31 mouse cellular contexts compared by ENCODE assay signal in the genomic region with DNA sequence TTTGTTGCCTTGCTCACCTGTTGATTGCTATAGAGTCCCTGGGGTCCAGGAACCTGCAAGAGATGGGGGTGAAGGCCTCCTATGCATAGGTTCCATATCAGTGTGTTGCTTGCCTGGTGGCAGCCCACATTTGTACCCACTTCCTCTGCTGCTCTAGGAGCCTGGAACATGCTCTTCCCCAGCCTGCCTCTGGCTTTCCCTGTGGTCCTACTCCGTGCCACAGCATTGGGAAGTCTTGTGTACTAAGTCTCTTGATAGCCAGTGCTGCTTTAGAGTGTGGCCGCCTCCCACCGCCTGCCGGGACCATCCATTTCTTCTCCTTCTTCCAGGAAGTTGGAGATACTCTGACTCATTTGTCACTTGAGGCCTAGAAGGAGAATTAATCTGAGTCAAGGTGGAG. TPM values are rescaled to one million over a fixed set of nuclear protein-coding genes. Genes with fewer than 3 reads are reported as not detected.
A peak's percentile ranks its signal among the peaks of the same experiment; 100 is the strongest.
DNase-seq lines count a peak whose midpoint lies in the region; ATAC-seq and TF ChIP-seq lines count a peak whose summit lies in the region.
"Had no signal": no experiment of that assay in that cellular context is flagged by ENCODE, and none has a peak within 500 bp of the region (broad histone marks: within the 10 kb centered on the region; RNA-seq: fewer than 3 reads in every experiment).

No protein-coding gene starts in this region.

- peak overlapping the region; percentile 46 for H3K4me2 ChIP-seq in heart, embryonic 13.5 days
- peak overlapping the region; percentile 67 for H3K4me2 ChIP-seq in liver, embryonic 13.5 days
- H3K4me2 ChIP-seq in stomach, postnatal 0 days (replicated peaks; ENCODE audit: low read depth): no peak overlapping the region
- H3K4me2 ChIP-seq in midbrain, postnatal 0 days (ENCODE audit: low read depth, low read length, poor library complexity, severe bottlenecking): no peak overlapping the region
- H3K4me2 ChIP-seq: embryonic facial prominence, embryonic 15.5 days; heart, embryonic 15.5 days; hindbrain, embryonic 12.5 days; limb, embryonic 12.5 days; lung, embryonic 14.5 days; midbrain, embryonic 11.5 days; neural tube, embryonic 12.5 days had no signal

- TF ChIP-seq EP300 in MEL (IDR thresholded peaks at IDR 0.05; ENCODE audit: low read depth in 1 of 2, low read length in 2 of 2): no peak
- no peak for TF ChIP-seq EP300 in stomach, postnatal 0 days (optimal IDR thresholded peaks at IDR 0.05)

- no peak overlapping the region for H3K27ac ChIP-seq in heart, embryonic 13.5 days (replicated peaks)
- peak overlapping the region; percentile 31 for H3K27ac ChIP-seq in MEL (ENCODE audit: control insufficient read depth, low read depth, low read length)
- peak overlapping the region; percentile 92 for H3K27ac ChIP-seq in liver, embryonic 13.5 days
- peak overlapping the region; percentile 13; the same call in 1 of the 2 replicates for H3K27ac ChIP-seq in stomach, postnatal 0 days (replicated peaks)
- no peak overlapping the region for H3K27ac ChIP-seq in layer of hippocampus, adult 2 months
- H3K27ac ChIP-seq in midbrain, postnatal 0 days (ENCODE audit: low read depth, low read length): no peak overlapping the region
- H3K27ac ChIP-seq: embryonic facial prominence, embryonic 10.5 days; embryonic facial prominence, embryonic 15.5 days; heart, embryonic 15.5 days; limb, embryonic 12.5 days; neural tube, embryonic 12.5 days had no signal

- peaks cover 77% of the 10 kb centered on the region for H3K4me1 ChIP-seq in heart, embryonic 13.5 days
- H3K4me1 ChIP-seq in MEL (ENCODE audit: control insufficient read depth in 1 of 2, insufficient read depth in 2 of 2, low read length in 2 of 2): peaks cover 12 to 38% of the 10 kb centered on the region in 2 experiments
- H3K4me1 ChIP-seq in liver, embryonic 13.5 days (replicated peaks): peaks cover 88% of the 10 kb centered on the region
- H3K4me1 ChIP-seq in stomach, postnatal 0 days (replicated peaks; ENCODE audit: control insufficient read depth, insufficient read depth): no peaks in the 10 kb centered on the region
- H3K4me1 ChIP-seq in midbrain, postnatal 0 days (ENCODE audit: insufficient read depth, low read length): peaks cover 2% of the 10 kb centered on the region; the same call in 1 of the 2 replicates

- WGBS in heart, embryonic 13.5 days: 76% methylated on average over 4 of the region's 4 CpGs
- WGBS in liver, embryonic 13.5 days (ENCODE audit: insufficient replicate concordance): 76% methylated on average over 4 of the region's 4 CpGs
- WGBS in stomach, postnatal 0 days: 69% methylated on average over 4 of the region's 4 CpGs
- 97% methylated on average over 4 of the region's 4 CpGs for WGBS in midbrain, postnatal 0 days

- H3K9ac ChIP-seq in heart, embryonic 13.5 days: peak overlapping the region; percentile 15; the same call in 1 of the 2 replicates
- no peak overlapping the region for H3K9ac ChIP-seq in MEL (ENCODE audit: control insufficient read depth, low read depth, low read length, poor library complexity, severe bottlenecking)
- H3K9ac ChIP-seq in liver, embryonic 13.5 days: peak overlapping the region; percentile 62; the same call in 1 of the 2 replicates
- no peak overlapping the region for H3K9ac ChIP-seq in stomach, postnatal 0 days (ENCODE audit: low read length)
- no peak overlapping the region for H3K9ac ChIP-seq in midbrain, postnatal 0 days (replicated peaks; ENCODE audit: low read length, poor library complexity, severe bottlenecking)
- H3K9ac ChIP-seq: embryonic facial prominence, embryonic 15.5 days; heart, embryonic 15.5 days; hindbrain, embryonic 12.5 days; limb, embryonic 12.5 days; lung, embryonic 14.5 days; neural tube, embryonic 12.5 days had no signal

- DNase-seq in heart, adult 9 months (ENCODE audit: low spot score in 2 of 2): no peak
- DNase-seq in MEL (ENCODE audit: low read depth, low spot score): peak; percentile 35
- no peak for DNase-seq in liver, embryonic 13.5 days
- no peak for DNase-seq in stomach, postnatal 0 days (ENCODE audit: low spot score)
- no peak for DNase-seq in layer of hippocampus, adult 2 months (ENCODE audit: low spot score in 2 of 2)
- DNase-seq in midbrain, postnatal 0 days (ENCODE audit: low spot score): no peak
- DNase-seq: adrenal gland, adult 2 months; adrenal gland, postnatal 36 days; cerebellum, adult 18-20 months; cerebellum, postnatal 10 days; gastrocnemius, postnatal 14 days; kidney, adult 11 months; kidney, postnatal 14 days; lung, embryonic 14.5 days; lung, postnatal 14 days; right cerebral cortex, postnatal 4 days; thymus, adult 2 months; thymus, postnatal 36 days had no signal

- H3K4me3 ChIP-seq in heart, embryonic 13.5 days: peak overlapping the region; percentile 20; the same call in 1 of the 2 replicates
- H3K4me3 ChIP-seq in MEL (ENCODE audit: control insufficient read depth in 1 of 2, insufficient read depth in 1 of 2, low read depth in 2 of 2, low read length in 2 of 2): no peak overlapping the region
- H3K4me3 ChIP-seq in liver, embryonic 13.5 days (replicated peaks): peak overlapping the region; percentile 46
- H3K4me3 ChIP-seq in stomach, postnatal 0 days (ENCODE audit: low read depth, low read length): no peak overlapping the region
- H3K4me3 ChIP-seq in layer of hippocampus, adult 2 months: no peak overlapping the region
- no peak overlapping the region for H3K4me3 ChIP-seq in midbrain, postnatal 0 days (ENCODE audit: low read depth, low read length)
- H3K4me3 ChIP-seq: embryonic facial prominence, embryonic 10.5 days; embryonic facial prominence, embryonic 15.5 days; heart, embryonic 15.5 days; hindbrain, embryonic 12.5 days; limb, embryonic 12.5 days; myocyte; neural tube, embryonic 12.5 days had no signal

- no peak for ATAC-seq in heart, embryonic 13.5 days (ENCODE audit: extremely low read depth, insufficient number of reproducible peaks, low FRiP score, low TSS enrichment)
- no peak for ATAC-seq in liver, embryonic 13.5 days (ENCODE audit: low read depth)
- no peak for ATAC-seq in stomach, postnatal 0 days (ENCODE audit: low FRiP score, low TSS enrichment)
- ATAC-seq in midbrain, postnatal 0 days (ENCODE audit: low FRiP score): no peak
- ATAC-seq: activated CD4-positive, CD25-positive, alpha-beta regulatory T cell, adult 4 months; CD4-positive, CD25-positive, alpha-beta regulatory T cell, adult 4 months; forebrain, embryonic 14.5 days; midbrain, embryonic 16.5 days had no signal

- peaks cover 11% of the 10 kb centered on the region; the same call in 1 of the 2 replicates for H3K79me2 ChIP-seq in MEL (ENCODE audit: control insufficient read depth, insufficient read depth, low read length, poor library complexity)

- no peak for TF ChIP-seq RAD21 in MEL (IDR thresholded peaks at IDR 0.05; ENCODE audit: low read depth, low read length)

- TF ChIP-seq CTCF in MEL (IDR thresholded peaks at IDR 0.05 in 2 of 3, conservative IDR thresholded peaks at IDR 0.05 in 1 of 3; ENCODE audit: control insufficient read depth in 1 of 3, insufficient read depth in 1 of 3, low read depth in 2 of 3, low read length in 3 of 3, poor library complexity in 1 of 3, severe bottlenecking in 1 of 3): no peak
- TF ChIP-seq CTCF in stomach, postnatal 0 days (IDR thresholded peaks at IDR 0.05; ENCODE audit: low read depth): no peak
- TF ChIP-seq CTCF in layer of hippocampus, adult 2 months (conservative IDR thresholded peaks at IDR 0.05): no peak
- no peak for TF ChIP-seq CTCF in midbrain, postnatal 0 days (IDR thresholded peaks at IDR 0.05)

- H3K9me3 ChIP-seq in heart, embryonic 13.5 days: no peaks in the 10 kb centered on the region
- H3K9me3 ChIP-seq in MEL (replicated peaks; ENCODE audit: insufficient read depth, low read length): no peaks in the 10 kb centered on the region
- no peaks in the 10 kb centered on the region for H3K9me3 ChIP-seq in liver, embryonic 13.5 days (replicated peaks)
- H3K9me3 ChIP-seq in stomach, postnatal 0 days (ENCODE audit: control insufficient read depth, low read length): no peaks in the 10 kb centered on the region
- no peaks in the 10 kb centered on the region for H3K9me3 ChIP-seq in midbrain, postnatal 0 days (ENCODE audit: low read length)
- H3K9me3 ChIP-seq: embryonic facial prominence, embryonic 10.5 days; embryonic facial prominence, embryonic 15.5 days; heart, embryonic 15.5 days; hindbrain, embryonic 12.5 days; limb, embryonic 12.5 days; neural tube, embryonic 12.5 days had no signal

- H3K27me3 ChIP-seq in heart, embryonic 13.5 days (replicated peaks): no peaks in the 10 kb centered on the region
- no peaks in the 10 kb centered on the region for H3K27me3 ChIP-seq in MEL (ENCODE audit: control insufficient read depth in 1 of 2, insufficient read depth in 2 of 2, low read length in 2 of 2)
- H3K27me3 ChIP-seq in liver, embryonic 13.5 days: no peaks in the 10 kb centered on the region
- H3K27me3 ChIP-seq in stomach, postnatal 0 days (ENCODE audit: control insufficient read depth, insufficient read depth, low read length): no peaks in the 10 kb centered on the region
- no peaks in the 10 kb centered on the region for H3K27me3 ChIP-seq in midbrain, postnatal 0 days (ENCODE audit: insufficient read depth, low read length)
- H3K27me3 ChIP-seq: embryonic facial prominence, embryonic 15.5 days; heart, embryonic 15.5 days; hindbrain, embryonic 12.5 days; limb, embryonic 12.5 days; neural tube, embryonic 12.5 days had no signal

- peaks cover 87% of the 10 kb centered on the region for H3K36me3 ChIP-seq in heart, embryonic 13.5 days
- peaks cover 6 to 31% of the 10 kb centered on the region in 2 experiments; a peak in 3 of 4 replicates for H3K36me3 ChIP-seq in MEL (ENCODE audit: control insufficient read depth in 1 of 2, insufficient read depth in 2 of 2, low read length in 2 of 2)
- H3K36me3 ChIP-seq in liver, embryonic 13.5 days: peaks cover 84% of the 10 kb centered on the region
- H3K36me3 ChIP-seq in stomach, postnatal 0 days (ENCODE audit: control insufficient read depth, insufficient read depth, low read length): peaks cover 16% of the 10 kb centered on the region
- peaks cover 28% of the 10 kb centered on the region for H3K36me3 ChIP-seq in midbrain, postnatal 0 days (ENCODE audit: insufficient read depth, low read length)

- TF ChIP-seq POLR2A in MEL (IDR thresholded peaks at IDR 0.05; ENCODE audit: control insufficient read depth in 1 of 2, insufficient read depth in 1 of 2, low read depth in 1 of 2, low read length in 2 of 2, poor library complexity in 1 of 2): no peak

TF ChIP-seq in MEL, 35 proteins besides CTCF, POLR2A, EP300 and RAD21 (continues in another document):
- no peak for TF ChIP-seq BHLHE40 (IDR thresholded peaks at IDR 0.05; ENCODE audit: borderline replicate concordance, low read depth, low read length)

RNA-seq across cellular contexts. Expression of a gene that starts 13.7 kb away (rescaled TPM):
- polyA plus RNA-seq in heart, embryonic 13.5 days (2015; fragmentation: Nextera tagmentation; extraction: Ambion mirVana): 59.8 and 61.9 TPM in 2 replicates
- 28.3 and 30.5 TPM in 2 replicates for total RNA-seq in MEL (2012; rRNA removed)
- 100 to 1,000 TPM; 116 to 242 TPM for polyA plus RNA-seq in MEL (2012; ENCODE audit: insufficient read depth in 1 of 2, insufficient read length in 2 of 2, low read depth in 1 of 2, low replicate concordance in 2 of 2, missing spikeins in 1 of 2)
- polyA plus RNA-seq in liver, embryonic 13.5 days (2015; fragmentation: Nextera tagmentation; extraction: Ambion mirVana): 55.5 and 64.8 TPM in 2 replicates
- polyA plus RNA-seq in stomach, postnatal 0 days (2015; fragmentation: Nextera tagmentation; extraction: Ambion mirVana): 39.3 and 50.0 TPM in 2 replicates
- total RNA-seq in layer of hippocampus, adult 2 months (2021): 100 to 1,000 TPM; 157 TPM
- total RNA-seq in midbrain, postnatal 0 days (2014; rRNA removed): 172 and 176 TPM in 2 replicates
- polyA plus RNA-seq in midbrain, postnatal 0 days (2015; fragmentation: Nextera tagmentation; extraction: Ambion mirVana): 110 and 126 TPM in 2 replicates

Comparison
In these comparisons a context has a peak if more than half of its experiments do, and no peak if none do; other contexts are left out.
1. H3K27ac ChIP-seq: peak in MEL (single experiment), liver, embryonic 13.5 days (single experiment) and stomach, postnatal 0 days (single experiment); none in heart, embryonic 13.5 days (single experiment), layer of hippocampus, adult 2 months (single experiment) and midbrain, postnatal 0 days (single experiment).
2. H3K4me2 ChIP-seq: peak in heart, embryonic 13.5 days (single experiment) and liver, embryonic 13.5 days (single experiment); none in stomach, postnatal 0 days (single experiment) and midbrain, postnatal 0 days (single experiment).
3. H3K4me3 ChIP-seq: peak in heart, embryonic 13.5 days (single experiment) and liver, embryonic 13.5 days (single experiment); none in MEL (0 of 2), stomach, postnatal 0 days (single experiment), layer of hippocampus, adult 2 months (single experiment) and midbrain, postnatal 0 days (single experiment).
4. H3K9ac ChIP-seq: peak in heart, embryonic 13.5 days (single experiment) and liver, embryonic 13.5 days (single experiment); none in MEL (single experiment), stomach, postnatal 0 days (single experiment) and midbrain, postnatal 0 days (single experiment).